Comparison of ENCODE assay signal across 10 mouse cellular contexts in genomic region chr7:102665378-102665777, GRCm38 (mm10). TPM values are rescaled to one million over a fixed set of nuclear protein-coding genes. Genes with fewer than 3 reads are reported as not detected.
DNase-seq lines count a peak whose midpoint lies in the region; ATAC-seq and TF ChIP-seq lines count a peak whose summit lies in the region.
"Had no signal": no experiment of that assay in that cellular context is flagged by ENCODE, and none has a peak within 500 bp of the region (broad histone marks: within the 10 kb centered on the region; RNA-seq: fewer than 3 reads in every experiment).

No protein-coding gene starts in this region.

- no peaks in the 10 kb centered on the region for H3K36me3 ChIP-seq in hindbrain, postnatal 0 days (ENCODE audit: insufficient read depth, low read length)
- H3K36me3 ChIP-seq in hindbrain, embryonic 12.5 days = no peaks in the 10 kb centered on the region
- no peaks in the 10 kb centered on the region for H3K36me3 ChIP-seq in midbrain, embryonic 14.5 days (ENCODE audit: control insufficient read depth, insufficient read depth, low read length)
- no peaks in the 10 kb centered on the region for H3K36me3 ChIP-seq in midbrain, embryonic 10.5 days

- WGBS in hindbrain, postnatal 0 days = 32% methylated on average over 2 of the region's 2 CpGs
- WGBS in hindbrain, embryonic 12.5 days = 37% methylated on average over 2 of the region's 2 CpGs
- WGBS in midbrain, embryonic 14.5 days = 45% methylated on average over 2 of the region's 2 CpGs
- 55% methylated on average over 2 of the region's 2 CpGs for WGBS in midbrain, embryonic 10.5 days

- H3K9ac ChIP-seq in hindbrain, postnatal 0 days (replicated peaks; ENCODE audit: low read length) = no peak overlapping the region
- no peak overlapping the region for H3K9ac ChIP-seq in hindbrain, embryonic 12.5 days
- no peak overlapping the region for H3K9ac ChIP-seq in midbrain, embryonic 14.5 days (replicated peaks; ENCODE audit: low read length)

- POLR2A ChIA-PET in Patski (lab: Charles Lee) = no interaction called here

- in situ Hi-C loops in Patski (cut with MboI; ENCODE audit: low pct_unique_long_range_greater_than_20kb) = loop anchor here (5.0 kb wide), 1 partner anchor 257 kb away; the partner anchor contains the start of gene Olfr572

- DNase-seq in hindbrain, postnatal 0 days (ENCODE audit: low spot score) = peak; percentile 64
- DNase-seq in midbrain, embryonic 14.5 days = peak; percentile 66
- no peak for DNase-seq in midbrain, embryonic 10.5 days (ENCODE audit: low spot score)
- no peak for DNase-seq in Patski (ENCODE audit: low read depth, low spot score)
- no peak for DNase-seq in layer of hippocampus, adult 9-11 months
- DNase-seq in adrenal gland, adult 18-20 months (ENCODE audit: low spot score in 2 of 2) = no peak

- CTCF ChIA-PET in Patski (lab: Charles Lee) = interaction anchor here (1.2 kb wide), 2 partner anchors 15 to 19 kb away, joined by 3 to 4 read pairs; no protein-coding TSS in a partner anchor

- H3K4me3 ChIP-seq in hindbrain, postnatal 0 days (ENCODE audit: low read length) = no peak overlapping the region
- no peak overlapping the region for H3K4me3 ChIP-seq in hindbrain, embryonic 12.5 days
- H3K4me3 ChIP-seq in midbrain, embryonic 14.5 days (replicated peaks; ENCODE audit: low read depth, low read length) = no peak overlapping the region
- no peak overlapping the region for H3K4me3 ChIP-seq in midbrain, embryonic 10.5 days

- H3K4me1 ChIP-seq in hindbrain, postnatal 0 days (ENCODE audit: insufficient read depth, low read length) = no peaks in the 10 kb centered on the region
- no peaks in the 10 kb centered on the region for H3K4me1 ChIP-seq in hindbrain, embryonic 12.5 days
- no peaks in the 10 kb centered on the region for H3K4me1 ChIP-seq in midbrain, embryonic 14.5 days (ENCODE audit: control insufficient read depth, insufficient read depth, low read length)
- no peaks in the 10 kb centered on the region for H3K4me1 ChIP-seq in midbrain, embryonic 10.5 days

- no peaks in the 10 kb centered on the region for H3K9me3 ChIP-seq in hindbrain, postnatal 0 days (ENCODE audit: low read length)
- no peaks in the 10 kb centered on the region for H3K9me3 ChIP-seq in hindbrain, embryonic 12.5 days (replicated peaks)
- H3K9me3 ChIP-seq in midbrain, embryonic 14.5 days (ENCODE audit: control insufficient read depth, low read length) = no peaks in the 10 kb centered on the region
- no peaks in the 10 kb centered on the region for H3K9me3 ChIP-seq in midbrain, embryonic 10.5 days (replicated peaks)

- no peaks in the 10 kb centered on the region for H3K27me3 ChIP-seq in hindbrain, postnatal 0 days (ENCODE audit: insufficient read depth, low read length)
- no peaks in the 10 kb centered on the region for H3K27me3 ChIP-seq in hindbrain, embryonic 12.5 days
- no peaks in the 10 kb centered on the region for H3K27me3 ChIP-seq in midbrain, embryonic 14.5 days (ENCODE audit: control insufficient read depth, insufficient read depth, low read length)
- H3K27me3 ChIP-seq in midbrain, embryonic 10.5 days (ENCODE audit: low read depth, poor library complexity, severe bottlenecking) = no peaks in the 10 kb centered on the region
- H3K27me3 ChIP-seq in Patski = peaks cover 23% of the 10 kb centered on the region

- no peak overlapping the region for H3K27ac ChIP-seq in hindbrain, postnatal 0 days
- H3K27ac ChIP-seq in hindbrain, embryonic 12.5 days = no peak overlapping the region
- no peak overlapping the region for H3K27ac ChIP-seq in midbrain, embryonic 14.5 days (replicated peaks; ENCODE audit: low read depth, low read length)
- no peak overlapping the region for H3K27ac ChIP-seq in midbrain, embryonic 10.5 days (replicated peaks)

- TF ChIP-seq CTCF in hindbrain, postnatal 0 days (IDR thresholded peaks at IDR 0.05; ENCODE audit: low read depth) = peak; percentile 72
- TF ChIP-seq CTCF in Patski (IDR thresholded peaks at IDR 0.05) = peak; percentile 45

- H3K4me2 ChIP-seq in hindbrain, postnatal 0 days (ENCODE audit: low read depth, low read length) = no peak overlapping the region
- no peak overlapping the region for H3K4me2 ChIP-seq in hindbrain, embryonic 12.5 days (replicated peaks)
- H3K4me2 ChIP-seq in midbrain, embryonic 14.5 days (ENCODE audit: low read length) = no peak overlapping the region

- ATAC-seq in hindbrain, postnatal 0 days = no peak
- ATAC-seq in hindbrain, embryonic 12.5 days (ENCODE audit: low FRiP score) = no peak
- ATAC-seq in midbrain, embryonic 14.5 days (ENCODE audit: low FRiP score, low TSS enrichment) = no peak
- no peak for ATAC-seq in Patski
- ATAC-seq in megakaryocyte progenitor cell, adult 5-6 weeks (replicated peaks; ENCODE audit: poor library complexity) = peak; percentile 57

RNA-seq across cellular contexts. Expression of gene Olfr556, which starts 0.7 kb away (rescaled TPM):
- not detected in 2 replicates for total RNA-seq in hindbrain, postnatal 0 days (2014; rRNA removed)
- not detected in 2 replicates for polyA plus RNA-seq in hindbrain, postnatal 0 days (2015; fragmentation: Nextera tagmentation; extraction: Ambion mirVana)
- polyA plus RNA-seq in hindbrain, embryonic 12.5 days (2016; fragmentation: Nextera tagmentation; extraction: Ambion mirVana) = not detected in 2 replicates
- polyA plus RNA-seq in midbrain, embryonic 14.5 days (2014; fragmentation: Nextera tagmentation; extraction: Ambion mirVana) = not detected in 2 replicates
- polyA plus RNA-seq in midbrain, embryonic 10.5 days (2016; fragmentation: Nextera tagmentation; extraction: Ambion mirVana) = not detected in 2 replicates
- polyA plus RNA-seq in Patski (2021) = not detected
- not detected in 2 replicates for total RNA-seq in megakaryocyte progenitor cell, adult 5-6 weeks (2015)
- not detected in 2 replicates for total RNA-seq in megakaryocyte progenitor cell, adult 5-6 weeks (2017)
- total RNA-seq in adrenal gland, adult 18-20 months (2021) = not detected
- total RNA-seq: granulocyte monocyte progenitor cell, adult 5-6 weeks; left cerebral cortex, postnatal 25 days had no signal

RNA-seq across cellular contexts. Expression of gene Olfr555, which starts 6.8 kb away (rescaled TPM):
- not detected in 2 replicates for total RNA-seq in hindbrain, postnatal 0 days (2014; rRNA removed)
- not detected in 2 replicates for polyA plus RNA-seq in hindbrain, postnatal 0 days (2015; fragmentation: Nextera tagmentation; extraction: Ambion mirVana)
- not detected in 2 replicates for polyA plus RNA-seq in hindbrain, embryonic 12.5 days (2016; fragmentation: Nextera tagmentation; extraction: Ambion mirVana)
- not detected in 2 replicates for polyA plus RNA-seq in midbrain, embryonic 14.5 days (2014; fragmentation: Nextera tagmentation; extraction: Ambion mirVana)
- not detected in 2 replicates for polyA plus RNA-seq in midbrain, embryonic 10.5 days (2016; fragmentation: Nextera tagmentation; extraction: Ambion mirVana)
- not detected for polyA plus RNA-seq in Patski (2021)
- total RNA-seq in megakaryocyte progenitor cell, adult 5-6 weeks (2015) = not detected in 2 replicates
- total RNA-seq in megakaryocyte progenitor cell, adult 5-6 weeks (2017) = not detected in 2 replicates
- total RNA-seq in adrenal gland, adult 18-20 months (2021) = not detected
- total RNA-seq: granulocyte monocyte progenitor cell, adult 5-6 weeks; left cerebral cortex, postnatal 25 days had no signal

RNA-seq across cellular contexts. Expression of gene Trim68, which starts 21.7 kb away (rescaled TPM):
- total RNA-seq in hindbrain, postnatal 0 days (2014; rRNA removed) = 2.2 TPM in 2 replicates
- polyA plus RNA-seq in hindbrain, postnatal 0 days (2015; fragmentation: Nextera tagmentation; extraction: Ambion mirVana) = 5.3 and 6.5 TPM in 2 replicates
- polyA plus RNA-seq in hindbrain, embryonic 12.5 days (2016; fragmentation: Nextera tagmentation; extraction: Ambion mirVana) = 9.6 and 12.5 TPM in 2 replicates
- polyA plus RNA-seq in midbrain, embryonic 14.5 days (2014; fragmentation: Nextera tagmentation; extraction: Ambion mirVana) = 6.5 and 8.1 TPM in 2 replicates
- 10.1 and 11.8 TPM in 2 replicates for polyA plus RNA-seq in midbrain, embryonic 10.5 days (2016; fragmentation: Nextera tagmentation; extraction: Ambion mirVana)
- 8.5 TPM for polyA plus RNA-seq in Patski (2021)
- 6.1 and 6.4 TPM in 2 replicates for total RNA-seq in megakaryocyte progenitor cell, adult 5-6 weeks (2015)
- total RNA-seq in megakaryocyte progenitor cell, adult 5-6 weeks (2017) = 4.8 and 5.6 TPM in 2 replicates
- 1 to 10 TPM; 7.8 to 9.1 TPM for total RNA-seq in adrenal gland, adult 18-20 months (2021)

RNA-seq across cellular contexts. Expression of gene Olfr554, which starts 27.1 kb away (rescaled TPM):
- total RNA-seq in hindbrain, postnatal 0 days (2014; rRNA removed) = not detected in 2 replicates
- not detected in 2 replicates for polyA plus RNA-seq in hindbrain, postnatal 0 days (2015; fragmentation: Nextera tagmentation; extraction: Ambion mirVana)
- polyA plus RNA-seq in hindbrain, embryonic 12.5 days (2016; fragmentation: Nextera tagmentation; extraction: Ambion mirVana) = not detected in 2 replicates
- polyA plus RNA-seq in midbrain, embryonic 14.5 days (2014; fragmentation: Nextera tagmentation; extraction: Ambion mirVana) = not detected in 2 replicates
- polyA plus RNA-seq in midbrain, embryonic 10.5 days (2016; fragmentation: Nextera tagmentation; extraction: Ambion mirVana) = not detected in 2 replicates
- not detected for polyA plus RNA-seq in Patski (2021)
- not detected in 2 replicates for total RNA-seq in megakaryocyte progenitor cell, adult 5-6 weeks (2015)
- not detected in 2 replicates for total RNA-seq in megakaryocyte progenitor cell, adult 5-6 weeks (2017)
- not detected for total RNA-seq in adrenal gland, adult 18-20 months (2021)
- total RNA-seq: granulocyte monocyte progenitor cell, adult 5-6 weeks; left cerebral cortex, postnatal 25 days had no signal

RNA-seq across cellular contexts. Expression of gene Olfr557, which starts 30.3 kb away (rescaled TPM):
- total RNA-seq in hindbrain, postnatal 0 days (2014; rRNA removed) = not detected in 2 replicates
- not detected in 2 replicates for polyA plus RNA-seq in hindbrain, postnatal 0 days (2015; fragmentation: Nextera tagmentation; extraction: Ambion mirVana)
- polyA plus RNA-seq in hindbrain, embryonic 12.5 days (2016; fragmentation: Nextera tagmentation; extraction: Ambion mirVana) = not detected in 2 replicates
- polyA plus RNA-seq in midbrain, embryonic 14.5 days (2014; fragmentation: Nextera tagmentation; extraction: Ambion mirVana) = not detected in 2 replicates
- not detected in 2 replicates for polyA plus RNA-seq in midbrain, embryonic 10.5 days (2016; fragmentation: Nextera tagmentation; extraction: Ambion mirVana)
- polyA plus RNA-seq in Patski (2021) = not detected
- total RNA-seq in megakaryocyte progenitor cell, adult 5-6 weeks (2015) = not detected in 2 replicates
- total RNA-seq in megakaryocyte progenitor cell, adult 5-6 weeks (2017) = 0.24 TPM in 1 of 2 replicates, not detected in the other
- not detected for total RNA-seq in adrenal gland, adult 18-20 months (2021)
- total RNA-seq: granulocyte monocyte progenitor cell, adult 5-6 weeks; left cerebral cortex, postnatal 25 days had no signal

Comparison
In these comparisons a context has a peak if more than half of its experiments do, and no peak if none do; other contexts are left out.
1. DNase-seq: peak in hindbrain, postnatal 0 days (single experiment) and midbrain, embryonic 14.5 days (single experiment); none in midbrain, embryonic 10.5 days (single experiment), Patski (single experiment), layer of hippocampus, adult 9-11 months (single experiment) and adrenal gland, adult 18-20 months (0 of 2).